Mouse (Mus musculus) lung, adult 2 months (tissue): ENCODE measurements around the gene Hormad1.

ENCODE experiments used
- CTCF ChIP-seq: fragments of 200-500 bp; IDR thresholded peaks from 2 replicates; pipeline ENCODE4 v1.5.1; 2011; ENCODE audit warnings: mild to moderate bottlenecking, low read length, control low read depth; ENCODE audit not compliant: insufficient read depth
- POLR2A ChIP-seq: fragments of 200-500 bp; IDR thresholded peaks from 2 replicates; pipeline ENCODE4 v1.6.1; 2011; ENCODE audit warnings: low read depth, mild to moderate bottlenecking, control low read depth, low read length, borderline replicate concordance; ENCODE audit errors: extremely low read depth

- no peak for TF ChIP-seq CTCF
- no peak for TF ChIP-seq POLR2A
Observed at GRCm38 (mm10) chr3:95538936-95539335, 20.5 kb upstream of the Hormad1 start.
